Mouse (Mus musculus) urinary bladder, postnatal 0 days (tissue): Measurements from ENCODE around the gene Gm20695. TPM values are rescaled to one million over a fixed set of nuclear protein-coding genes. Genes with fewer than 3 reads are reported as not detected.

Source experiments
- microRNA-seq: library from miRNA; unstranded; fragments of <30 nt; microRNA quantifications from one replicate; pipeline ENCODE4, GENCODE M21; 2016
- polyA plus RNA-seq: library from polyadenylated mRNA; unstranded; fragments of >200 nt; fragmentation: Nextera tagmentation; extraction: Ambion mirVana; gene quantifications from 2 replicates; pipeline ENCODE4 v1.2.1, GENCODE M21; 2015

The Gm20695 gene
- polyA plus RNA-seq: 1.0 and 1.3 TPM in 2 replicates

DNA sequence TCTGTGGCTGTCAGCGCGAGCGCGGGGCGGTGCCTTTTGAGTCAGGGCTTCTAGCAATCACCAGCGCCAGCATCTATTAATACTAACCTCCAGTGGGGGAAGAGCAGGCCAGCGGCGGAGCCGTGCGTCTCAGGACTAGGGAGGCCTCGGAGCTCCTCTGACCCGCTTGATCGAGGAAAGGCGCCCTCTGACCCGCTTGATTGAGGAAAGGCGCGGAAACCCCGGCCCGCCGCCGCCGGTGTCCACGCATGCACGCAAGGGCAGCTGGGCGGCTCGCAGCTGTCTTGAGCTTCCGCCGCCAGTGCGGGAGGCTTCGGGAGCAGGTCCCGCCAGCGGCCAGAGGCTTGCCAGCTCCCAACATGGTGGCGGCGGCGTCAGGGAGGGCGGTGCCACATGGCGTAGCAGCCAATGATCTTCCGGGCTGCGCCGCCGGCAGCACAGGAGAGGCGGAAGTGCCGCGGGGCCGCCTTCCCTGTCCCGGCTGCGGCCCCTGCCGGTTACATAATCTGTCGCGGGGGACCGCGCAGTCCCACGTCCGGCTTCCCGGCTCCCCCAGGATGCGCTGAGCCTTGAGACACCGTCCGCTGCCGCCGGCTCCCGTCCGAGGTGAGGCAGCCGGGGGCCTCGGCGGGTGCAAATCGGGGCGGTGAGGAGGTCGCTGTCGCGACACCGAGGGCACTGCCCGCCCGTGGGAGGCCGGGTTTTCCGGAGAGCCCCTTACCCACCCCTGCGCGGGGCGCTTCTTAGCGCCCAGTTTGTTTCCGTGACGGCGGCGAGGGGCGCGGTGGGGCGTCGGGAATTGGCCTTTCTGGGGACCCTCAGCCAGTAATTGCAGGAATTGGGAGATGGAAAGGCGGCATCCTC lies at the start of gene Gm20695, which contains the start of gene Zfp597:
TSS of gene Gm20695 (plus strand) at position 448 of the 864 bp plus-strand sequence.
TSS of gene Zfp597 (minus strand) at position 361 of the 864 bp plus-strand sequence.

DNA sequence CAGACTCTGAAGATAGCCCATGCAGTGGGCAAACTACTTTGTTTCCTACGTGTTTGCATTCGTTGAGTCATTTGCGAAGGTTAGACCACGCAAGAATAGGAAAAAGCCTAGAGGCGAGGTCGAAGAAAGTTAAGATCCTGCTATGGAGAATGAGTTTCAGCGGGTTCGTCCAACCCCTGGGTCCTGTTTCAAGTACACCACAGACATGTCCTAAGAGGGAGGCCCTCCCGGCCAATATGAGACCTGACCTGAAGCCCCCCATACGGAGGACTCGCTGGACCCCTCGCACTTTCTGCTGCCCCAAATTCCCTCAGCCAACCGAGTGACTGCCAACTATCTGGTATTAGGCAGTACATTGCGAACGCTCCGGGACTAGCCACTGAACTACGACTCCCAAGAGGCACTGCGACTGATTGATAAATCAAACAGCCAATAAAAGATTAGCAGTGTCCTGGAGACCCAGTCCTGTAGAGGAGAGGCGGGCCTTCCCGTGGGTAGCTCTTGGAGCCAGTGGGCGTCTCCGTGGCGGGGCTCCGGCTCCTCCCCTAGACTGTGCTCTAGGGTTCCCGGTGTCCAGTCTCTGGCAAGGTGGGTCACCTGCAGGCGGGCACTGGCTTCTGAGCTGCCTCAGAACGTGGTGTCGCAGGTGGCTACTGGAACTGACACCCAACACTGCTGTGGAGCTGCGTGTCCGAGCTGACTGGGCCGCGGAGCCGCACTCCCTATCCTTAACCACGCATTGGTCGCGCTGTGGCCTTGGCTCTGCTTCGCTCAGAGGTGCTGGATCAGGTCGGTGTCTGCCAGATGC lies 37.5 kb upstream of the Gm20695 start, which contains the start of gene Zfp174:
TSS of gene Zfp174 (plus strand) at position 558 of the 808 bp plus-strand sequence.

DNA sequence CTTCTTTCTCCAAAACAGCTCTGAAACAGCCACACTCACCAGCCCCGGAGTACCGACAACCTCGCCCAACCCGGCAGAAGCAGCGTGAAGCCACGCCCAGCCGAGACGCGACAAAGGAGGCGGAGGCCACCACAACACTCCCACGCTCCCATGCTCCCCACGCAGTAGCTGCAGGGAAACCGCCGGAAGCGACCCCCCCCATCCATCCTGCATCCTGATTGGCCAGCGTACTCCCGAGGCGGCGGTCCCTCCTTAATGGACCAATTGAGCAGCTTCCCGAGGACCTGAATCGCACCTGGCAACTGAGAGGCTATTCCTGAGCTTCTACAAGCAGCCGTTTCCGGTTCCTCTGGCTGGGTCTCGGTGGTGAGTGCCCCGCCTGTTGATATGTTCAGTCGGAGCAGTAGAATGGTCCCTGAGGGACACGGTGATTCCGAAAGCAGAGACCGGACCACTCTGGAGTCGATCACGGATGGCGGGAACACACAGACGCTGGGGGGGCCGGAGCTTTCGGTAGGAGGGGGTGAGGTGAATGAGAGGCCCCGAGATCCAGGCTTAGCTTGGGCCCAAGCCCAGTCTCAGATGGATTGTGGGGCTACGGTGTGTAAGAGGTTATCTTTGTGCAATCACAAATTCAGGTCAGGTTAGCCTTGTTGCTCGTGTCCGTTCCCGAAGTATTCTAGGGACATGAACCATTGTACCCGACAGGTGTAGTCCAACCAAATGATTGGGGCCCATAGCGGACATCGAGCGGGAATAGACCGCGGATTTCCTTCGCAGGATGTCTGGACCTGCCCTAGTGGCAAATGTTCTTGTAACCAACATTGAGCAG lies 12.0 kb upstream of the Gm20695 start, which contains the start of gene Naa60:
TSS of gene Naa60 (plus strand) at position 160 of the 832 bp plus-strand sequence.

DNA sequence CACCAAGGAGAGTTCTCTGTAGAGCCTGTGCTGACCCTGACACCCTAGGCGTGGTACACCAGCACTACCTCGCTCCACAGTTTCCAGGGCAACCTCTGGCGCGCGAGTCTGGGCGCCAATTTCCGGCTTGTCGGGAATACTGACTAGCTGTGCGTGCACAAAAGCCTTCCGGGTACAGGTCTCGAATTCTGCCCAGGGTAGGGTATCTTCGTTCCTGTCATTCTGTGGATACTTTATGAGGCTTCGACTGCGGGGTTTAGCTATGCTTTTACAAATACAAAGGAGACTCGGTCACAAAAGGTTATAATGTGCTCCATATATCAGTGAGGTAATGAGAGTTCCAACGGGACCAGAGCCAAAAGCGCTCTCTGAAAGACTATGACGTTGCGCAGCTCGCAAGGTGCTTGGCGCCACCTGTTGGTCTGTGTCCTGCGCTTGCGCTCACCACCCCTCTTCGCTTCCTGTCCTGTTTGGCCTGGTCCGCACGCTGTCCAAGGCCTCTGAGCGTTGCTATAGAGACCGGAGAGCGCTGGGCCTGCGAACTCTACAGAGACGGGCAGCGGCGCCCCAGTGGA lies 24.2 kb downstream of the Gm20695 start, which contains the start of the genes 1700037C18Rik and Cluap1:
TSS of gene 1700037C18Rik (minus strand) at position 153 of the 575 bp plus-strand sequence.
TSS of gene Cluap1 (plus strand) at position 265 of the 575 bp plus-strand sequence.

Small RNAs within 50 kb of the gene (microRNA-seq; reads per million reads assigned to microRNA genes)
- gene Gm23493: not detected

Other genes starting within 250 kb of the Gm20695 start
- gene Mefv, start 166.6 kb upstream of the Gm20695 start, polyA plus RNA-seq: 0.05 TPM in 1 of 2 replicates, not detected in the other
- 24.0 and 24.1 TPM in 2 replicates for gene Zfp263, start 140.6 kb upstream of the Gm20695 start, polyA plus RNA-seq
- gene Olfr15, start 53.8 kb upstream of the Gm20695 start, polyA plus RNA-seq: not detected in 2 replicates
- gene Zfp174, start 37.4 kb upstream of the Gm20695 start, polyA plus RNA-seq: 0.54 TPM in 2 replicates
- gene Naa60, start 12.3 kb upstream of the Gm20695 start, polyA plus RNA-seq: 25.9 and 27.3 TPM in 2 replicates
- gene Zfp597, start 87 bp upstream of the Gm20695 start, polyA plus RNA-seq: 2.5 and 3.3 TPM in 2 replicates
- gene 1700037C18Rik, start 24.0 kb downstream of the Gm20695 start, polyA plus RNA-seq: 5.9 and 6.4 TPM in 2 replicates
- 13.7 and 14.4 TPM in 2 replicates for gene Cluap1, start 24.2 kb downstream of the Gm20695 start, polyA plus RNA-seq
- gene Nlrc3, start 92.0 kb downstream of the Gm20695 start, polyA plus RNA-seq: 0.25 and 0.40 TPM in 2 replicates
- gene Slx4, start 119.1 kb downstream of the Gm20695 start, polyA plus RNA-seq: 6.1 and 7.0 TPM in 2 replicates
- gene Dnase1, start 152.3 kb downstream of the Gm20695 start, polyA plus RNA-seq: 0.95 and 1.9 TPM in 2 replicates
- gene Trap1, start 193.2 kb downstream of the Gm20695 start, polyA plus RNA-seq: 48.8 and 53.2 TPM in 2 replicates